Mouse (Mus musculus) adrenal gland, postnatal 25 days (tissue): ENCODE measurements around the gene Ptn. TPM values are rescaled to one million over a fixed set of nuclear protein-coding genes. Genes with fewer than 3 reads are reported as not detected.
"Not testable (repeated sequence)": the region's sequence is repeated elsewhere in the genome, so short reads cannot be mapped to it uniquely, and the experiment has no call there.

ENCODE experiments used
- DNase-seq: peaks from one replicate; pipeline ENCODE4 v3.0.0; 2021; ENCODE audit warnings: mixed read lengths
- total RNA-seq: library from RNA; stranded (reverse); gene quantifications from 2 replicates; pipeline ENCODE4 v1.2.3, GENCODE M21; 2021

The Ptn gene
- total RNA-seq, 1 experiment from 2014 or later: 67.4 TPM

DNA sequence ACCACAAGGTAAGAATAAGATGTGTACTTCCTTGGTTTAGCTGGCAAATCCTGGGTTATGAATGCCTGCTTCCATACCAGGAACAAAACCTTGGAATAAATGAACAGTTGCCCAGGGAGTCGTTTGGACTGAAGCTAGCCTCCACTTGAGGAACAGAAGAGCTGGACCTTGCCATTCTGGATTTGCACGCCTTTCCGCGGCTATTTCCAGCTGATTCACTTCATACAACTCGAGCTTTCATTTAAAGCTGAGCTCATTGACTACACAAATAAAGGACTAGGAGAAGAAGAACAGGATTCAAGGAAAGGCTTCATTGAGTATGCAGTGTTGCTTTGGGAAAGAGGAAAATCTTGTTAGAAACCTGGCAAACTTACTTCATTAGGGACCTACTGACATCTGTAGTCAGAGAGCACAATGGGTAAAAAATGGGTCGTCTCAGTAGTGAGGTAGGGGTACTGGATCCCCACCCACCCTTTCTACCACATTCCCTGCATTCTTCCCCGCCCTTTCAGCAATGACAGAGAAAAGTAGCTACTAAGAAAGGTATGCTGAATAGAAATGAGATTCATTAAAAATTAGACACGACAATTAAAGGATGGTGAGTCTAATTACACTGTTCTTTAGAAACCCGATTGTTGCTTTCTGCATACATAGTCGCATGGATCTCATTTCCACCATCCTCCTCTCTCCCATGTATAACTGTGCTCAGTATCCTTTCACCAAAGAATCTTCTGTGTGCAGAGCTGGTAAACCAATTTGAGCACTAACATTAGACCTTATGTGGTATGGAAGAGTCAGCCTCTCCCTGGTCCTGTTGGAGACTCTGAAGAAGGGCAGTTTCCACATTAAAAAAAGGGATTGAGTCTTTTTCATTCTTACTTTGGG is 54.8 kb downstream of the Ptn start:
- no peak for DNase-seq

GRCm38 (mm10) chr6:36752887-36753286 is 57.1 kb downstream of the Ptn start:
- DNase-seq: no peak

DNA sequence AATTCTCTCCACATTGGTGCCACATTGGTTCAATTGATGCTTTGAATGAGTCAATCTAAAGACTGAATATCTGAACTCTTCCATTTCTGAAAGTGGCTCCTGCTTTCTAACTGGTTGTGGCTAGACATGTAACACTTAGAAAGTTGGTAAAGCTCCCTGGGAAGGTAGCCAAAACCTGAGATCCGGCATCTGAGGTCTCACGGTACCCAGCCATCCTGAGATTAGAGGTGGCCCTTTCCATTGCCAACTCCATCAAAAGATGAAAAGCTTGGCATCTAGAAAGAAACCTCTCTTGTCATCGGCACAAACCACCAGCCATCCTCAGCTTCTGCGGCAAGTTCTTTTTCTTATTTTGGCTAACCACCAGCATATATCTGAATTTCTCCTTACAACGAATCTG is 70.2 kb downstream of the Ptn start:
- no peak for DNase-seq

- DNase-seq: no peak
Observed at GRCm38 (mm10) chr6:36736763-36737162, 73.3 kb downstream of the Ptn start.

DNA sequence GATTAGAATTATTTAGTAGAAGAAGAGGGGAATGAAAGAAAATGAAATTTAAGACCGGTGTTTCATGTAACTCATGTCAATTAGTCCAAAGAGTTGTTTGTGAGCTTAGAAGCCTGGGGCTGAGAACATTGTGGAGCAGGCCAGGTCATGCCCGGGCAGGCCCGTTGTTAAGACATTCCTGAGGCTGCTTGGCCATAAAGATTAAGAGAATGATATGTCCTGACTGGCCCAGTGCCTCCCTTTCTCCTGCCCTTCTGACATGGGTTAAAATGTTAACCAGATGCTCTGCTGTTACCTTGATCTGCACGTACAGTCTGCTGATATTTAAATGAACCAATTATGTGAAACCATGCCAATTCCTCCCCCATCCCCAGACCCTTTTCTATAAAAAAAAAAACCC is 74.4 kb downstream of the Ptn start:
- DNase-seq: not testable (repeated sequence)

GRCm38 (mm10) chr6:36729811-36730210 is 80.2 kb downstream of the Ptn start:
- not testable (repeated sequence) for DNase-seq

- DNase-seq: peak; percentile 13
Observed at GRCm38 (mm10) chr6:36728079-36728478, 81.9 kb downstream of the Ptn start.

DNA sequence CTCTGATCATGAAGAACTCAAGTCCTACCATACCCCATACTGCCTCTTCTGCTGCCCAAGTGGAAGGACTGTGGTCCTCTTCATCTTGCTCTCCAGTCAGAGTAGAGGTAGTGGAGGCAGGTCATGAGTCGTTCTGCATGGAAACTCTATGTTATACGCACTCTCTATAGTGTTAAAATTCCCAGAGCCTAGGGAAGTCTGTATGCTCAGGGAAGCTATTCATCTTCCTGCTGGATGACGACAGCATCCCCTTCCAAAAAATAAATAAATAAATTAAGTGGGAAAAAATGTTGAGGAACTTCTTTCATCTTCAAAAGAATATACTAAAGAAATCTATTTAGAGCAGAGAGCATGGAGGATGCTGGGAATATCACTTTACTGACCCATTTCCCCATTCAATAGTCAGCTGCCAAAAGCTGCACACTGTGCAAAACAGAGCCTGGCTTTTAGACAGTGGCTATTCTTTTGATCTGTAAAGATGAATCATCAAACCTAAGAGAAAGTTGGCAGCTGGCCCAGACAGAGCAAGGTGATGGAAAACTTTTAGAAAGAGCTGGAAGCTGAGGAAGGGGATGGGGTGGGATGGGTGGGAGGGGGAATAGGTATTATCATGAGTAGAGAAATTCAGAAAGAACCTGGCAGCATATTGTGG is 84.4 kb downstream of the Ptn start:
- peak; percentile 61 for DNase-seq

GRCm38 (mm10) chr6:36722769-36723549 is 87.1 kb downstream of the Ptn start:
- no peak for DNase-seq

- no peak for DNase-seq
Observed at GRCm38 (mm10) chr6:36713329-36713728, 96.7 kb downstream of the Ptn start.

DNA sequence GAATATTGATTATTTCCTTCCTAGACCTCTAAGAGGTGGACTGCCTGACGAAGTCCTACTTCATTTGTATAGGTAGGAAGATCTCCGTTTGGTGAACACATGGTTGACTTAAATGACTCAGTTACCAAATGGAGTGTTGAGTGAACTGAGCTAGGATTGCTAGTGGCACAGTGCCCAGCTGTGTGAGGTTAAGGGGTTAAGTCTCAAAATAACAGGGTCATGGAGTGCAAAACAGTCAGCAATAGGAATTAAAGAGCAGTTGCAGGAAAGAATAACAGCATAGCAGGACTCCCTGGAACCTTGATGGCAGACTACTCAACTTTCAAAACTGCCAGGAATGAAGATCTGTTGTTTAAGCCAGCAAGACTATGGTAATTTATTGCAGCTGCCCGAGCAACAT is 114.5 kb downstream of the Ptn start:
- no peak for DNase-seq

GRCm38 (mm10) chr6:36691497-36691896 is 118.5 kb downstream of the Ptn start:
- DNase-seq: peak; percentile 23

DNA sequence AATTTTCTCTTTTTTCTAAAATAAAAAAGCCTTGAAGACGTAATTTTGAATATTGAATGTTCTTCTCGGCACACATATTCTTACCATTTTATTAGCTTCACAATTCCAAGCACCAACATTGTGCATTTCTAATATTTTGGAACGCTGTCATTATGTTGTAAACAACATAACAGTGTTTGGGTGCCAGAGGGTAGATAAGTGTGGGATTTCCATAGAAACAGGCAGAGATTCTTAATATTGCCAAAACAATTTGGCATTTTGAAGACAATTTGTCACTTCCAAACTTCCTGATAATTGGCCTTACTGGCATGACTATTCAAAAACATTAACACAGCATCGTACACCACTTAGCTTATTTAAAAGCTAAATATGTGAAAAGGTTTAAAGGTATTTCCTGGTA is 119.1 kb downstream of the Ptn start:
- no peak for DNase-seq

GRCm38 (mm10) chr6:36676710-36677691 is 133.0 kb downstream of the Ptn start:
- peak; percentile 26 for DNase-seq

GRCm38 (mm10) chr6:36672399-36673221 is 137.4 kb downstream of the Ptn start:
- no peak for DNase-seq

DNA sequence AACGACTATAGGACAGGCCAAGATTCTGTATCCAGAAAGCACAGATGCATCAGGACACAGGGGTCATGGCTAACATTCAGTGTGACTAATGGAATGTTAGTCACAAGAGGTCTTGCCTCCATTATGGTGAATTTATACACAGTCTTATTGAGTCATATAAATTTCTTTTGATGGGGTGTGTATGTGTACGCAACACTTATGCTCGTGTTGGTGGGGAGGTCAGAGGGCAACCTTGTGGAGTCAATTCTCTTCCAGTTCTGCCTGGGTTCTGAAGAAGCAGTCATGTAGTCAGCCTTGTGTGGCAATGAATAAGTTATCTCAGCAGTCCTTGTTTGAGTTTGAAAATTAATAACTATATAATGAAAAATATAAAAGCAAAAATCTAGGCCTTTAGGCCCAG is 138.7 kb downstream of the Ptn start:
- no peak for DNase-seq
